Mouse (Mus musculus) kidney, embryonic 14.5 days (tissue): Measurements from ENCODE around the gene Exosc7. TPM values are rescaled to one million over a fixed set of nuclear protein-coding genes. Genes with fewer than 3 reads are reported as not detected.
A peak's percentile ranks its signal among the peaks of the same experiment; 100 is the strongest.

Source experiments
- ATAC-seq: fragments of 200-750 bp; cut with Nextera tagmentation; 2 replicates; pipeline ENCODE4 v1.8.0; 2017; ENCODE audit warnings: moderate number of reproducible peaks, mild to moderate bottlenecking, moderate TSS enrichment, moderate library complexity; ENCODE audit not compliant: low FRiP score, low TSS enrichment
- H3K27ac ChIP-seq: fragments of 300-500 bp; sonication (generic); 2 replicates; pipeline ENCODE4 v1.5.1; 2014; ENCODE audit warnings: low read depth, mild to moderate bottlenecking, low read length, moderate library complexity, mixed read lengths
- H3K27me3 ChIP-seq: fragments of 300-500 bp; sonication (generic); 2 replicates; pipeline ENCODE4 v1.6.1; 2014; ENCODE audit warnings: mild to moderate bottlenecking, low read length; ENCODE audit not compliant: control insufficient read depth, insufficient read depth
- H3K36me3 ChIP-seq: fragments of 300-500 bp; sonication (generic); 2 replicates; pipeline ENCODE4 v1.6.1; 2014; ENCODE audit warnings: low read length, mixed read lengths; ENCODE audit not compliant: control insufficient read depth, insufficient read depth
- H3K4me1 ChIP-seq: fragments of 300-500 bp; sonication (generic); 2 replicates; pipeline ENCODE4 v1.6.1; 2014; ENCODE audit warnings: low read length, mixed read lengths; ENCODE audit not compliant: control insufficient read depth, insufficient read depth
- H3K4me2 ChIP-seq: fragments of 300-500 bp; sonication (generic); replicated peaks from 2 replicates; pipeline ENCODE4 v1.6.1; 2014; ENCODE audit warnings: low read depth, mild to moderate bottlenecking, low read length
- H3K4me3 ChIP-seq: fragments of 300-500 bp; sonication (generic); 2 replicates; pipeline ENCODE4 v1.5.1; 2014; ENCODE audit warnings: mild to moderate bottlenecking, low read length
- H3K9ac ChIP-seq: fragments of 300-500 bp; sonication (generic); 2 replicates; pipeline ENCODE4 v1.6.1; 2014; ENCODE audit warnings: low read depth, mild to moderate bottlenecking, low read length, moderate library complexity
- H3K9me3 ChIP-seq: fragments of 300-500 bp; sonication (generic); 2 replicates; pipeline ENCODE4 v1.6.1; 2016; ENCODE audit warnings: low read length; ENCODE audit not compliant: control insufficient read depth
- WGBS: fragments of 180-500 bp; shearing (Covaris S2); extraction: QIAGEN DNeasy Blood & Tissue Kit; methylation state at CpG from one replicate; pipeline ENCODE4 v1.1.7; 2014; 5-methylcytosine and 5-hydroxymethylcytosine counted together
- polyA plus RNA-seq: library from polyadenylated mRNA; unstranded; fragments of >200 nt; fragmentation: Nextera tagmentation; extraction: Ambion mirVana; gene quantifications from 2 replicates; pipeline ENCODE4 v1.2.1, GENCODE M21; 2014

Gene Exosc7
- polyA plus RNA-seq, 1 experiment from 2014 or later = 133 TPM

DNA sequence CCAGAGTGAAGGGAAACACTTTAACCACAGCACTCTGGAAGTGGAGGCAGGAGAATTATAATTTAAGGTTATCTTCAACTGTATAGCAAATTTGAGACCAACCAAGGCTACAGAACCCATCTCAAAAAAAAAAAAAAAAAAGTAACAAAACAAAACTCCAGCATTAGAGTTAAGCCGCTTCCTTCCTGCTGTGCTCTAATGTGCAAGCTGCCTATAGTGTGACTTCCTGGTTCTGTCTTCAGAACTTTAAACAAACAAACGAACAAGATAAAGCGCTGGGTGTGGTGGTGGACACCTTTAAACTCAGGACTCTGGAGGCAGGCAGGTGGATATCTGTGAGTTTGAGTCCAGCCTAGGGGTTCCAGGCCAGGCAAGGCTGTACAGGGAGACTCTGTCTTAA is 39.0 kb downstream of the Exosc7 start:
- no peaks in the 10 kb centered on the region for H3K9me3 ChIP-seq
- WGBS = 63% methylated on average over 3 of the region's 3 CpGs
- H3K4me2 ChIP-seq = no peak overlapping the region
- H3K36me3 ChIP-seq = no peaks in the 10 kb centered on the region
- no peak overlapping the region for H3K4me3 ChIP-seq
- H3K27me3 ChIP-seq = no peaks in the 10 kb centered on the region
- H3K4me1 ChIP-seq = no peaks in the 10 kb centered on the region
- ATAC-seq = no peak
- H3K9ac ChIP-seq = no peak overlapping the region
- no peak overlapping the region for H3K27ac ChIP-seq

DNA sequence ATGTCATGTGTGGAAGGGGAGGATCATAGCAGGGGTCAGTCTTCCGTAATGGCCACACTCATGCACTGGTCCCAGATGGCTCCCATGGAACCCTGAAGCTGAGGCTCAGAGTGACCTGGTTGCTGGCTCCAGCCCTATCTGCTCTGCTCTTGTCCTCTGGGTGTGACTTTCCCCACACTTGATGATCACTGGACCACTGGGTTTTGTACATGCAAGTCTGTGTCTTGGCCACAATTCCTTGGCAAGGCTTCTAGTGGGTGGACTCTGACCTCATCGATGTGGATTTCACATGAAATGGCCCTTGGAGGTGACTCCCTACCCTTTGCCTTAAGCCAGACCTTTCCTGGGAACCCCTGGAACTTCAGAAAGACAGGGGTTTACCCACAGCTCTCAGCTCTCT is 40.1 kb downstream of the Exosc7 start:
- WGBS = 87% methylated on average over 2 of the region's 2 CpGs
- no peak for ATAC-seq
- Histone ChIP-seq H3K9me3 (no peaks in the 10 kb centered on the region), H3K36me3 (no peaks in the 10 kb centered on the region), H3K4me3 (no peak overlapping the region), H3K9ac (no peak overlapping the region), H3K4me2 (no peak overlapping the region), H3K27ac (no peak overlapping the region), H3K4me1 (no peaks in the 10 kb centered on the region), H3K27me3 (no peaks in the 10 kb centered on the region)

DNA sequence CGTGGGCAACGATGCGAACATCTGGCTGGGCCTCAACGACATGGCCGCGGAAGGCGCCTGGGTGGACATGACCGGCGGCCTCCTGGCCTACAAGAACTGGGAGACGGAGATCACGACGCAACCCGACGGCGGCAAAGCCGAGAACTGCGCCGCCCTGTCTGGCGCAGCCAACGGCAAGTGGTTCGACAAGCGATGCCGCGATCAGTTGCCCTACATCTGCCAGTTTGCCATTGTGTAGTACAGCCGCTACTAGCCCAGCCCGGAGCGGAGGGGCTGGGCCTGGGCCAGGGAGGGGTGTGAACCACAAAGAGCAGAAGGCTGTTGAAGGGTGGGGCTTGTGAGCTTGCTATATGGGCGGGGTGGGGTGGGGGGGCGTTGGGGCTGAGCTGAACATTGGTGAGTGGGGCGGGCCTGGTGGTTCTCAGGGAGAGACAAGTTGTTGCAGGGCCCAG is 43.9 kb downstream of the Exosc7 start:
- ATAC-seq = peak; percentile 82
- H3K4me3 ChIP-seq = peak overlapping the region; percentile 19
- no peaks in the 10 kb centered on the region for H3K27me3 ChIP-seq
- 39% methylated on average over 30 of the region's 30 CpGs for WGBS
- H3K9ac ChIP-seq = no peak overlapping the region
- no peaks in the 10 kb centered on the region for H3K4me1 ChIP-seq
- H3K27ac ChIP-seq = no peak overlapping the region
- H3K4me2 ChIP-seq = peak overlapping the region; percentile 38
- H3K9me3 ChIP-seq = no peaks in the 10 kb centered on the region
- no peaks in the 10 kb centered on the region for H3K36me3 ChIP-seq

DNA sequence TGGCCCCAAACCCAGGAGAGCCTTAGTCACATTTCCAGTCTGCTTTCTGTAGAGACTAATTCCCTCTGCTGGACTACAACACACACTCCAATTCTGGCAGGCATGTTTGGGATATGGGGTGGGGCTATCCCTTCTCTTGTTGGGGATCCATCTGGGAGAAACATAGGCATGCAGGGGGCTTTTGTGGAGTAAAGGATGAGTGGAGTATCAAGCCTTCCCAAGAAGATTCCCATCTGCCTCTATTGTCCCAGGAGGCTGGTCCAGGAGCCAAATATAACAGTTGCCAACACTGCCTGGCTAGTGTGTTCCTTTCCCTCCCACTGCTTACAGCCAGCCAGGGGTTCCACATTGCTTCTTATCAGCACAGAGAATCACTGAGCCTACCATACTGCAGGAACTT is 44.7 kb downstream of the Exosc7 start:
- Histone ChIP-seq H3K4me1 (no peaks in the 10 kb centered on the region), H3K4me2 (no peak overlapping the region), H3K4me3 (no peak overlapping the region), H3K9ac (no peak overlapping the region), H3K27ac (no peak overlapping the region), H3K36me3 (no peaks in the 10 kb centered on the region), H3K9me3 (no peaks in the 10 kb centered on the region), H3K27me3 (no peaks in the 10 kb centered on the region)
- ATAC-seq = no peak

DNA sequence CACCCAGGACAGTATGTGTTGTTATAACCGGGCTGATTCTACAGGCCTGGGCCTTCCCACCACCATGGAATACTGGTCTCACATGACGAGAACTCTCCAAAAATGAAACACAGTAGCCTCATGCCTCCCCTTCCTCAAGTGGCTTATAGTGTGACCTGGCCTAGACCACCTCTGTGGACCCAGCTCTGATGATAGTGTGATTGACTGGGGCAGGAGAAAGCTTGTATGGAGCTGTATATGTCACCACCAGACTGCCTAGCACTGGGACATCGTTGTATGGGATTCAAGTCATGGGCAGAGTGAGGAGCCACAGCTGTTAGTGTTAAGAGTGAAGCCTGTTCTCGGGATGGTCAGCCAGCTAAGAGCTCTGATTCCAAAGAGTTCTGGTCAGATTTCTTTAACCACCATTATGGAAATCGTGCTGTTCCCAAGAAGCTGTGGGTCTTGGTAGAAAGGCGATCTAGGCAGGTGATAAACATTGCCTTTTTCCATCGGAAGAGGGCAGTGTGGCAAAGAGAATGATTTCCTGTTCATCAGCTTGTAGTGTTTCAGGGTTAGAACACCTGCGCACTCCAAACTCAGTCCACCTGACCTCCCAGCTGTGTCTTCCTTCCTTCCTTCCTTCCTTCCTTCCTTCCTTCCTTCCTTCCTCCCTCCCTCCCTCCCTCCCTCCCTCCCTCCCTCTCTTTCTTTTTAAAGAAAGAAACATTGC is 45.3 kb downstream of the Exosc7 start:
- Histone ChIP-seq H3K9ac (no peak overlapping the region), H3K36me3 (no peaks in the 10 kb centered on the region), H3K4me3 (no peak overlapping the region), H3K4me1 (no peaks in the 10 kb centered on the region), H3K27ac (no peak overlapping the region), H3K27me3 (no peaks in the 10 kb centered on the region), H3K4me2 (no peak overlapping the region), H3K9me3 (no peaks in the 10 kb centered on the region)
- ATAC-seq = no peak
- 51% methylated on average over 8 of the region's 8 CpGs for WGBS

DNA sequence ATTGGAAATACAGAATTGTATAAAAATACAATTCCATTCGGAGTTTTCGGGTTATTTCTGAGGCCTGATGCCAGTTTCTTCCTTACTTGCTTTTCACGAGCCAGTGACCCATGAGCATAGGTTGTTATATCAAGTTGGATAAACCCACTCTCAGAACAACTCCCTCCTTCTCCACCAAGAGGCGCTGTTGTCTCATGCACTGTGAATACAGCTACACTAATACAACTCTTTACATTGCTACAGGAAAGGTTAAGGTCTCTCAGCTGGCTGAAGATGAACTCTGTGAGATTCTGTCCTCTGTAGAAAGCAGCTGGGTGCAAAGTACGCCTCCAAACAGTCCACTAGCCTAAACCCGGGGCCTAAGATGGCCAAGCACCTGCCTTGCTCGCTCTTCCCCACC is 46.3 kb downstream of the Exosc7 start:
- no peaks in the 10 kb centered on the region for H3K9me3 ChIP-seq
- H3K9ac ChIP-seq = no peak overlapping the region
- H3K36me3 ChIP-seq = no peaks in the 10 kb centered on the region
- no peaks in the 10 kb centered on the region for H3K4me1 ChIP-seq
- no peak overlapping the region for H3K27ac ChIP-seq
- no peaks in the 10 kb centered on the region for H3K27me3 ChIP-seq
- ATAC-seq = no peak; the same call in 1 of the 2 replicates
- H3K4me3 ChIP-seq = no peak overlapping the region
- 59% methylated on average over 7 of the region's 7 CpGs for WGBS
- no peak overlapping the region for H3K4me2 ChIP-seq

DNA sequence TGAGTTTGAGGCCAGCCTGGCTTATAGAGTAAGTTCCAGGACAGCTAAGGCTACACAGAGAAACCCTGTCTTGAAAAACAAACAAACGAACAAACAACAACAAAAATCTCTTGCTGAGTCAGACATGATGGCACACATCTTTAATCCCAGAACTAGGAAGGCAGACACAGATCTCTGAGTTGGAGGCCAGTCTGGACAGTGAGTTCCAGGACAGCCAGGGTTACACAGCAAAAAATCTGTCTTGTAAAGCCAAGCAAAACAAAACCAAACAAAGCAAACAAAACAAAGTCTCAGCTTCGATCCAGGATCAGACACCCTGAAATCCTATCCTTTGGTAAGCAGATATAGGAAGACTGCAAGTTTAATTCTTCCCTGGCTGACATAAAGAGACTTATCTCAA is 48.8 kb downstream of the Exosc7 start:
- H3K27ac ChIP-seq = no peak overlapping the region
- H3K4me3 ChIP-seq = no peak overlapping the region
- ATAC-seq = no peak
- no peak overlapping the region for H3K4me2 ChIP-seq
- H3K36me3 ChIP-seq = no peaks in the 10 kb centered on the region
- no peaks in the 10 kb centered on the region for H3K27me3 ChIP-seq
- no peaks in the 10 kb centered on the region for H3K4me1 ChIP-seq
- H3K9ac ChIP-seq = no peak overlapping the region
- 51% methylated on average over 2 of the region's 2 CpGs for WGBS
- no peaks in the 10 kb centered on the region for H3K9me3 ChIP-seq

DNA sequence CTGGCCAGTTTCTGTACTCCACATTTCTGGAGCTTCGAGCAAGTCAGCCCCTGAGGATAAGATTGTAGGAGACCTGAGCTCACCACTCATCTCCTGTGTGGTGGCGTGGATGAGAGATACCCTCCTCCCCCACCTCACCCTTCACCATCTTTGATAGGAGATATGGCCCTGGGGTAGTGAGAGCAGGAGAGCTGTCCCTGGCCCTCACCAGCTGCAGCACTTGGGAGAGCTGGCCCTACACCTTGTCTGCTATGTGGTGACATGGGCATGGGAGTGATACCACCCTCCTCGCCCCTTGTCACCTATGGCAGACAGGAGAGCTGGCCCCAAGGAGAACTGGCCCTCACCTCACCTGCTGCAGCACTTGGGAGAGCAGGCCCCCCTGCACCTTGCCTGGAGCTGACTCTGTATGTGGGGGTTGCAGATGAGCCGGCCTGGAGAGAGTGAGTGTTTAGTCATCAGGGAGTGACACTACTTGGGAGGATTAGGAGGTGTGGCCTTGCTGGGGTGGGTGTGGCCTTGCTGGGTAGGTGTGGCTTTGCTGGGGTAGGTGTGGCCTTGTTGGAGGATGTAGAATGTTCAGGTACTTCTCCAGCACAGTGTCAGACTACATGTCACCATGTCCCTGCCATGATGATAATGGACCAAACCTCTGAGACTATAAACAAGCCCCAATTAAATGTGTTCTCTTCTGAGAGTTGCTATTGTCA is 50.1 kb downstream of the Exosc7 start:
- Histone ChIP-seq H3K4me2 (no peak overlapping the region), H3K36me3 (no peaks in the 10 kb centered on the region), H3K4me1 (no peaks in the 10 kb centered on the region), H3K9ac (no peak overlapping the region), H3K4me3 (no peak overlapping the region), H3K27me3 (no peaks in the 10 kb centered on the region), H3K9me3 (no peaks in the 10 kb centered on the region), H3K27ac (no peak overlapping the region)
- no peak for ATAC-seq
- 77% methylated on average over 4 of the region's 4 CpGs for WGBS

DNA sequence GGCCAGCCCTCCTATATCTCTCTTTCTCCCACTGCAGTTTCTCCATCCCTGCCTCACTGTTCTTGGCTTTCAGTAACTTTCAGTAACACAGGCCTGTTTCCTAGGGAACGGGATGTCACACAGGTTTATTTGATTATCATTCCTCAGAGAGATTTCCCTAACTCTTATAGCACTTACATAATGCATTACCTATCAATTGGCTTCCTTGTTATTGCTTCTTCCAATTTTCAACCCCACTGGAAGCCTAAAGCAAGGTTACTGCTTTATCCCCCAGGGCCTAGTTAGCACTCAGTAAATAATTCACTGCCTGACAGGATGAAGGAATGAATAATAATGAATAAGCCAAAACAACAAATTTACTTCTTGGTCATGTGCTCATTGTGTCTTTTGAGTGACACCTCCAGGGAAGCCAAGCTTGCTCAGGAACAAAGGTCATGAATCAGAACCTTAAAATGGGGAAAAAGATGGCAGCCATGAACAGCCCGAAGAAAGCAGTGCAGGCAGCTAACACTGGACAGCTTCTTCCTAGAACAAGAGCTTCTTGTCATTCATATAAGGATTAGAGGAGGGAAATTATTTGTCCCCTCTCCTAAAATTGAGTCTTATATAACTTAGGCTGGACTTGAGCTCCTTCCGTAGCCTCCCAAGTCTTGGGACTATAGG is 52.9 kb downstream of the Exosc7 start:
- no peaks in the 10 kb centered on the region for H3K27me3 ChIP-seq
- 0 out of 2 replicates have a peak, but pooled peaks have one; percentile 25 for ATAC-seq
- no peaks in the 10 kb centered on the region for H3K9me3 ChIP-seq
- H3K36me3 ChIP-seq = no peaks in the 10 kb centered on the region
- H3K4me1 ChIP-seq = no peaks in the 10 kb centered on the region
- WGBS = 74% methylated on average over 3 of the region's 3 CpGs
- no peak overlapping the region for H3K4me3 ChIP-seq
- H3K9ac ChIP-seq = no peak overlapping the region
- H3K4me2 ChIP-seq = no peak overlapping the region
- no peak overlapping the region for H3K27ac ChIP-seq
